Mouse (Mus musculus) kidney, adult 2 months (tissue): Measurements from ENCODE around the gene Serpind1. TPM values are rescaled to one million over a fixed set of nuclear protein-coding genes. Genes with fewer than 3 reads are reported as not detected.

Experiments
- DNase-seq: peaks from one replicate; pipeline ENCODE4 v3.0.0; 2021
- H3K27ac ChIP-seq: fragments of 200-500 bp; 2 replicates; pipeline ENCODE4 v1.5.1; 2012; ENCODE audit warnings: low read depth, low read length, control low read depth, inconsistent platforms; ENCODE audit not compliant: insufficient read depth
- H3K27me3 ChIP-seq: fragments of 200-500 bp; replicated peaks from 2 replicates; pipeline ENCODE4 v1.6.1; 2012; ENCODE audit warnings: mild to moderate bottlenecking, moderate library complexity, low read length, inconsistent platforms; ENCODE audit not compliant: control insufficient read depth, insufficient read depth
- H3K36me3 ChIP-seq: fragments of 200-500 bp; 2 replicates; pipeline ENCODE4 v1.6.1; 2012; ENCODE audit warnings: mild to moderate bottlenecking, moderate library complexity, low read length, inconsistent platforms; ENCODE audit not compliant: control insufficient read depth, insufficient read depth
- H3K4me1 ChIP-seq: fragments of 200-500 bp; 2 replicates; pipeline ENCODE4 v1.6.1; 2011; ENCODE audit warnings: low read length; ENCODE audit not compliant: control insufficient read depth, insufficient read depth
- H3K4me3 ChIP-seq: fragments of 200-500 bp; 2 replicates; pipeline ENCODE4 v1.5.1; 2011; ENCODE audit warnings: mild to moderate bottlenecking, low read depth, low read length, control low read depth; ENCODE audit not compliant: insufficient read depth
- CTCF ChIP-seq: fragments of 200-500 bp; conservative IDR thresholded peaks from 2 replicates; pipeline ENCODE4 v1.5.1; 2011; ENCODE audit warnings: low read depth, mild to moderate bottlenecking, control low read depth, low read length, moderate library complexity, mixed read lengths; ENCODE audit not compliant: insufficient read depth, insufficient read length
- POLR2A ChIP-seq: fragments of 200-500 bp; IDR thresholded peaks from one replicate; pipeline ENCODE4 v1.6.1; 2011; ENCODE audit warnings: low read depth, low read length, control low read depth
- WGBS: fragments of 180-500 bp; shearing (Covaris S2); methylation state at CpG from one replicate; pipeline ENCODE4 v1.1.7; 2018; 5-methylcytosine and 5-hydroxymethylcytosine counted together
- polyA plus RNA-seq: library from polyadenylated mRNA; depleted of rRNA; stranded (reverse); fragments of >200 nt; gene quantifications from 2 replicates; pipeline ENCODE4 v1.2.3, GENCODE M21; 2012; rRNA removed

The Serpind1 gene
- polyA plus RNA-seq, result 0.57 and 0.80 TPM in 2 replicates

DNA sequence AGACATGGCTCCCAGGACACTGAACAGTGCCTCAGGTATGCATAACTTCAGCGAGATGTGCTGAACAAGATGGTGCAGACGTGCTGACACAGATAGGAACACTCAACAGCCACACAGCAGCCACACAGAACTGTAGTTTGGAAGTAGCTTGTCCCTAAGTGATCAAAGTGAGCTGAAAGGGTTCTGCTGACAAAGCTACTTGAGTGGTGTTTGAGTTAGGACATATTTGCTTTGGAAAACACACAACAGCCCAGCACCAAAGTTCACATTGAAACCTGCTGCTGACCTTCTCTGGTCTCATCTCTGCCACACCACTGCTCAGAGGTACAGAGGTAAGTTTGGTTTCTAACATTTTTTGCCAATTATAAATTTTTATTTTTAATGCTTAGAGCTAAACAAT, at the start of gene Serpind1:
Gene Serpind1, plus strand, starts transcription at position 256 of the 400 bp plus-strand sequence.
- Histone ChIP-seq H3K4me1 (no peaks in the 10 kb centered on the region), H3K27ac (no peak within 1 kb of the TSS), H3K4me3 (no peak within 1 kb of the TSS), H3K27me3 (no peaks in the 10 kb centered on the region), H3K36me3 (no peaks in the 10 kb centered on the region; the same call in 1 of the 2 replicates)
- no peak for DNase-seq
- 82% methylated on average over 2 of the region's 2 CpGs for WGBS
- no peak for TF ChIP-seq CTCF
- no peak for TF ChIP-seq POLR2A

DNA sequence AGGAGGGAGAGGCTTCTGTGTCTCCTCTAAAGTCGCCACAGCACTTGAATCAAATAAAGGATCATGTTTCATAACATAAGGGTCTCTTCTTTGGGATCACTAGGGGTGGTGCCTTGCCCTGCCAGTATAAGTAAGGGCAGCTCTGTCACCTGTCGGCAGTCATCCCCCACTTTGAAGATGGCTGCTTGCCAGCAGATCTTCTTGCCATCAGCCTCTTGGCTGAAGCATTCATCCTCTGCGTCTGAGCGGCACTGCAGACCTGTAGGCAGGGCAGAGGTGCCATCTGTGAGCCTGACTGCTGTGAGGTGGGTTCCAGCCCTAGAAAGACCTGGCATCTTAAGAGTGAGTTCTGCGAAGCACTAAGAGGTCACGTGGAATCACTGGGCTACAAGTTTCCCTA, 48.0 kb upstream of the Serpind1 start:
- Histone ChIP-seq H3K27ac (no peak overlapping the region), H3K4me3 (no peak overlapping the region), H3K27me3 (no peaks in the 10 kb centered on the region), H3K36me3 (peaks cover 2% of the 10 kb centered on the region), H3K4me1 (no peaks in the 10 kb centered on the region)
- WGBS, result 78% methylated on average over 6 of the region's 6 CpGs
- TF ChIP-seq CTCF, result no peak
- no peak for TF ChIP-seq POLR2A
- DNase-seq, result no peak

DNA sequence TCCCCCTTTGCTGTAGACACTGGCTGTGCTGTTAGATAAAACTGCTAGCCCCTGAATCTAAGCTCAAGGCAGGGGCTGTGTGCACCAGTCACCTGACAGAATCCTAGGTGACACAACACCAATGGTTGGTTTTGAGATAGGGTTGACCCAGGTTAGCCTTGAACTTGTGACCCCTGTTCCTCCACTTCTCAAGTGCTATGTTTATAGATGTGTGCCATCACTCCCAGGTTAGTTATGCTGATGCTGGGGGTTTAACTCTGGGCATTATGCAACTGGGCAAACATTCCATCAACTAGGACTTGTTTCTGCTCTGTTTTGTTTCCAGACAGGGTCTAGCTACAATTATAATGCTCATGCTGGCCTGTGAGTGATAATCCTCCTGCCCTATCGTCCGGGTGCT, 44.1 kb upstream of the Serpind1 start:
- no peaks in the 10 kb centered on the region for H3K27me3 ChIP-seq
- H3K4me1 ChIP-seq, result no peaks in the 10 kb centered on the region
- H3K27ac ChIP-seq, result no peak overlapping the region
- no peak overlapping the region for H3K4me3 ChIP-seq
- TF ChIP-seq POLR2A (no peak), CTCF (no peak)
- DNase-seq, result no peak
- peaks cover 5% of the 10 kb centered on the region for H3K36me3 ChIP-seq
- WGBS, result 94% methylated on average over 2 of the region's 2 CpGs

DNA sequence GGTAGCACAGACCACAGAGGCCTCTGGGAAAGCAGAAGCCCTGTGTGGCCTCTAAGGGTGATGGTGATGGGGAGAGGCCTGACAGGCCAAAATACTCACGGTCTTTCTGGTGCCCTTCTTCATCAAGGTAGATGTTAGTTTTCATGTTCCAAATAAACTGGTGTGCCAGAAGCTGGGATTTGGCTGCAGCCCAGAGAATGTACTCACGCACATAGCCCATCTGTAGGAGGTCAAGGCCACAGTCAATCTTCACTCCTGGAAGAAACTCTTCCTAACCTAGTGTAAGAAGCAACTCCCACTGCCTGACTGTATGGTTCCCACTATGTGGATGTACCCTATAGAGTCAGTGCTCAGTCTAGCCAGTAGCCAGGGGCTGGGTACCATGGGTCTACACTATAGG, 40.2 kb upstream of the Serpind1 start:
- TF ChIP-seq CTCF (no peak), POLR2A (no peak)
- no peak for DNase-seq
- 80% methylated on average over 2 of the region's 2 CpGs for WGBS
- Histone ChIP-seq H3K36me3 (peaks cover 10% of the 10 kb centered on the region), H3K27ac (no peak overlapping the region), H3K4me3 (no peak overlapping the region), H3K27me3 (no peaks in the 10 kb centered on the region), H3K4me1 (no peaks in the 10 kb centered on the region)

DNA sequence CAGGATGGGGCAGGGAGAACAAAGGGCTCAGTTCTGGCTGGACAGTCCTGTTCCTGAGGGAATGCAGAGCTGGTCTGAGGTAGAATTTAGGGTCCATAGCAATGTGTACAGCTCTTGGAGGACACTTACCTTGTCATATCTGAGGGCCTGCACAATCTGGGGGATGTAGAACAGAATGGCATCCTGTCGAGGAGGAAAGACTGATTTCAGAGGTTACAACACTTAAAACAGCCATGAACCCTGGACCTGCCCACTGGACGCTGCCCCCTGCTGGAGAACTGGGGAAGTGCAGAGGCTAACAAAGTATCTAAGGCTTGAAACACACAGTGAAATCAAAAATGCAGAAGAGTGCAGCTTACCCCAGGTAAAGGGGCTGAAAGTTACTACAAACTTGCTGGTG, 38.4 kb upstream of the Serpind1 start:
- Histone ChIP-seq H3K4me1 (no peaks in the 10 kb centered on the region), H3K36me3 (peaks cover 10% of the 10 kb centered on the region), H3K4me3 (no peak overlapping the region), H3K27ac (no peak overlapping the region), H3K27me3 (no peaks in the 10 kb centered on the region)
- 3% methylated on average over 2 of the region's 2 CpGs for WGBS
- DNase-seq, result peak; percentile 60
- peak; percentile 89 for TF ChIP-seq CTCF
- TF ChIP-seq POLR2A, result no peak

DNA sequence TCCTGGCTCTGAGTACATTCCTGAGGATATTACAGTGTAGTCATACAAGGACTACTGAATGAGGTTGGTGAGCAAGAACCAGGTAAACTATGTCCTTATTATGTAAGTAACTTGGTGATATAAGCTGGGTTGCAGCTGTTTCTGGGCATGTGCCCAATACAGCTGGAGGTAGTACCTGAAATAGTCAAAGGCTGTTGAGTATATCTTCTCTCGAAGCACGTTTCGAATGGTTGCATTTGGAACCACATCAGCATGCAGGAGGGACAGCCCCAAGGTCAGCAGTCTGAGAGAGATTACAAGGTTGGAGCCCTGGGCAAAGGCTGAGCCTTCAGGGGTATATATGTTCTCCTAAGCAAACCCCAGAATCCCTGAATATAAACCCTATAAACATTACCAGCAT, 30.4 kb upstream of the Serpind1 start:
- H3K27ac ChIP-seq, result no peak overlapping the region
- 77% methylated on average over 3 of the region's 3 CpGs for WGBS
- TF ChIP-seq CTCF (no peak), POLR2A (no peak)
- H3K36me3 ChIP-seq, result no peaks in the 10 kb centered on the region; the same call in none of the 2 replicates
- no peak overlapping the region for H3K4me3 ChIP-seq
- no peaks in the 10 kb centered on the region for H3K4me1 ChIP-seq
- no peak for DNase-seq
- H3K27me3 ChIP-seq, result no peaks in the 10 kb centered on the region

DNA sequence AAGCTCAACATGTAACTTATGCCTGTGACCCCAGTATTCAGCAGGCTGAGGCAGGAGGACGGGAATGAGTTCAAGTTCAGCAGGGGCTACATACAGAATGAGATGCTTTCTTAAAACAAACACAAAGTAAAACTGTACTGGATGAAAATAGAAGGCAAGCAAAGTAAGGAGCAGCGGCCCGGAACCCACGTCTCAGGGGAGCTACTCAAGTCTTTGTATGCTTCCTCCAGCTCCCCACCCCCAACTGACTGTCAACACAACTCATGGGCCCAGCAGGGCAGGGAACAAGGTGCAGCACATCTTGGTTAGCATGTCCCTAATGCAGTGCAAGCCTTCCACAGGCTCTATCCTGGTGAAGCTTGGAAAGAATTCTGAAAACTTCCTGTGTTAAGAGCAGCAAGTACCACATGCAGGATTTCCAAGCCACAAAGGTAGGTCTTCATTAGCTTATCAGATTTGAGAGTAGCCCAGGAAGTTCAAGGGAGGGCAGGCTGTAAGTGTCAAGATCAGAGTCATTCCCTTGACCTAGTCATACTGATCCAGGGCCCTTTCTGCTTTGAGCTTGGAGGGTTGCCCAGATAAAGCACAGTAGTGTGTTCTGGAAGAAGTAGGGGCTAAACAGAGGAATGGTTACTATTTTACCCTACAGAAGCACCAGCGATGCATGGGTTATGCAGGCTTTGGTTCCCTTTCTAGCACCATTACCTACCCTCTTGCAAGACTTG, 27.5 kb upstream of the Serpind1 start:
- H3K36me3 ChIP-seq, result peaks cover 1% of the 10 kb centered on the region
- 88% methylated on average over 5 of the region's 5 CpGs for WGBS
- TF ChIP-seq POLR2A, result no peak
- no peak for TF ChIP-seq CTCF

More for the DNA sequence above, 27.5 kb upstream of the Serpind1 start:
- Histone ChIP-seq H3K4me3 (no peak overlapping the region), H3K4me1 (no peaks in the 10 kb centered on the region), H3K27me3 (no peaks in the 10 kb centered on the region), H3K27ac (no peak overlapping the region)
- no peak for DNase-seq
